Mouse (Mus musculus) spleen, adult 10 weeks (tissue): Measurements from ENCODE around the gene Traf3ip2. TPM values are rescaled to one million over a fixed set of nuclear protein-coding genes. Genes with fewer than 3 reads are reported as not detected.

ENCODE experiments used
- polyA plus RNA-seq: library from polyadenylated mRNA; stranded (reverse); fragments of 350-450 nt; fragmentation: Illumina TruSeq; extraction: RNeasy Lipid Tissue Mini Kit (QIAGEN cat#74804); gene quantifications from one replicate; pipeline ENCODE4 v1.2.3, GENCODE M21; 2015; ENCODE audit warnings: low replicate concordance; ENCODE audit not compliant: insufficient read depth

Traf3ip2 gene
- polyA plus RNA-seq, result 41.2 TPM

GRCm38 (mm10) chr10:39612633-39612988, at the start of gene Traf3ip2:
Gene Traf3ip2 (plus strand): TSS chr10:39612934.

Other genes starting within 250 kb of the Traf3ip2 start
- gene Fyn, start 244.1 kb upstream of the Traf3ip2 start, polyA plus RNA-seq, result 91.1 TPM
- 50.4 TPM for gene Rev3l, start 119.2 kb downstream of the Traf3ip2 start, polyA plus RNA-seq